Mouse (Mus musculus): ENCODE measurements around the gene Prnp. TPM values are rescaled to one million over a fixed set of nuclear protein-coding genes. Genes with fewer than 3 reads are reported as not detected.

Prnp gene
- total RNA-seq, 2 experiments from 2014 or later = 84.9 to 159 TPM

DNA sequence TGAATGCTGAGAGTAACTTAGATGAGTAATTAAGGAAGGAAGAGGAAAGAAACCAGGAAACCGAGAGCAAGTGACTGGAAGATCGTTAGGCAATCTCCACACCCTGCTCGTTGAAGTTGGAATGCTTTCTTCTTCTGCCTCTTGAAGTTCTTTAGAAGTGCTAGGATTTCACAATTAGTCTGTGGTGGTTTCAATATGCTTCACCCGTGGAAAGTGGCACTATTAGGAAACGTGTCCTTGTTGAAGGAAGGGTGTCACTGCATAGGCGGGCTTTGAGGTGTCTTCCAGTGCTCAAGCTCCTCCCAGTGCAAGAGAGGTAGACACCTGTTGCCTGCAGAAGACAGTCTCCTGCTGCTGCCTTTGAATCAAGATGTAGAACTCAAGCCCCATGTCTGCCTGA lies 4.0 kb upstream of the Prnp start:
- ATAC-seq (replicated peaks; ENCODE audit: low FRiP score, poor library complexity, severe bottlenecking) = no peak

DNA sequence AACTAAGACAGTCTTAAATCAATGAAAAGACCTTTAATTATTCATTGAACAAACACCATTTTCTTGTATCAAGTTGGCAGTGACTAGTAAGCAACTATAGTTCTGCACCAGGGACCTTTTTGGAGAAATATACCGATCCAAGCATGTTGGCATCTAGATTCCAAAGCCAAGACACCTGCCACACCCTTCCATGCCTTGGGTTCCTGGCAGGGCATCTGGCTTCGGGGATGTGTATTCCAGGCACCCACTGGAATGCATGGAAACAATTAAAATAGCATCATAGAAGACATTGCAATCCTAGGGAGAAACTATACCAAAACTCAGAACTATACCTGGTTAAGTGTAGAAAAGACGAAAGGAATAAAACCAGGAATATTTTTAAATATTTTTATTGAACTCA lies 3.5 kb upstream of the Prnp start:
- no peak for ATAC-seq (replicated peaks; ENCODE audit: low FRiP score, poor library complexity, severe bottlenecking)

DNA sequence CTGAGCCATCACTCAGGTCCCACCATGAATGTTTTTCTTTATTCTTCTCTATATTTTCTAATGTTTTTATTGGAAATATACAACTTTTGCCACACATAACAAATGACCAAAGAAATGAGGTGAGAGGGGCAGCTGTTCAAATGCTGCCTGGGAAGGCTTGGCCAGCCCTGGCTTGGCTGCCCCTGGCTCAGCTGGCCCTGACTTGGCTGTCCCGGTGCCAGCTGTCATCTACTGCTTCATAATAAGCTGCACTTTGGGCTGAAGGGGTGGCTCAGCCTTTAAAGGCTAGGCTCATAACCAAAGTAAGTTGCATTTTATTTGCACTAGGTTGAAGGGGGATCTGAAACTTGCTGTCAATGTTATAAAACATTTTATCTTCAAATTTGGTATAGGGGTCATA lies 2.9 kb upstream of the Prnp start:
- ATAC-seq (replicated peaks; ENCODE audit: low FRiP score, poor library complexity, severe bottlenecking) = no peak

DNA sequence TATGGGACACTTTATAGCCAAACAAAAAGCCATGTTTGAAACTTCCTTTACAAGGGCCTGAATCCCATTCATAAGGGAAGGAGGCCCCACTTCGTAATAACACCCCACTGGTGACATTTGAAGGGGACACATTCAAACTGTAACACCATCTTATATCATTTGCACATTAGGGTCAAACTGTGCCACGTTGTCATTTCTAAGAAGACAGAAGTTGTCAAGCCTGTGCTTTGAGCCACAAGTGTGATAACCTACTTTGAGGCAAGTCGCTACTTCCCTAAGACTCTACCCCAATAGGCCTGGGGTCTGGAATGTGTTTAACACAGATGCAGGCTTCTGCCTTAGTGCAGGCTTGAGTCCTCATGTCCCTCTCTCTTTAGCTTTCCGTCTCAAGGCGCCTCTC lies 2.4 kb upstream of the Prnp start:
- no peak for ATAC-seq (replicated peaks; ENCODE audit: low FRiP score, poor library complexity, severe bottlenecking)

DNA sequence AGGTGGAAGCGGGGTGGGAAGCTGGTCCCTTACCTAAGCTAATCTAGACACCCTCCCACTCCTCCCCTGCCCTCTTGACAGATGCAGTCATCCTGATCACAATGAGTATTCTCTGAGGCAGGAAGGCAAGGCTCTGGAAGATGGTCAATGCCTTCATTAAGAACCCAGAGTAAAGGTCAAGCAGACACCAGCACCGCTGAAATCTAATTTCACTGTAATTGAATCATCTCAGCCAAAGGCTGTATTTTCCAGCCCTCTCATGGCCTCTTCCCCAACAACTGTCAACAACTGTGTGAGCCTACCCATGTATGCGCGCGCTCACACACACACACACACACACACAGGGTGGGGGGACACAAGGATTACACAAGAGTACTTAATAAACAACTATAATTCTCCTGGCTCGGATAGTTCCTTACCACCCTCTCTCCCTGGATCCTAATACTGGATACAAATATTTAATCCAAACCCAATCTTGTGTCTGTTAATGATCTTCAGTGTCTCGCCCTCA lies 1.3 kb upstream of the Prnp start:
- ATAC-seq (replicated peaks; ENCODE audit: low FRiP score, poor library complexity, severe bottlenecking) = no peak

DNA sequence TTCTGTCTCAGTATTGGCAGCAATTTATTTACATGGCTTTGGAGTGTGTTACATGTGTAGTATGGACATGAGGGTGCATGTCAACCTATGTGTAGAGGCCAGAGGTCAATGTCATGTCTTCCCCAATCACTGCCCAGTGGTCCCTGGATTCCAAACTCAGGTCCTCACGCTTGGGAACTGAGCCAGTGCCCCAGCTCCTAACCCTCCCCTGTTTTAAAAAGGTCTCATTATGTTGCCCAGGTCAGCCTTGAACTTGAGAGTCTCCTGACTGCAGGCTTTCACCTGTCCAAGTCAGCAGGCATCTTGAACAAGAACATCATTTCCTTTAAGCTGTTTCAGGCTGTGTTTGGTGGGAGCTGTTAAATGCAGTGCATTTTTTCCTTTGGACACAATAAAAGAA lies 822 bp upstream of the Prnp start:
- no peak for ATAC-seq (replicated peaks; ENCODE audit: low FRiP score, poor library complexity, severe bottlenecking)

DNA sequence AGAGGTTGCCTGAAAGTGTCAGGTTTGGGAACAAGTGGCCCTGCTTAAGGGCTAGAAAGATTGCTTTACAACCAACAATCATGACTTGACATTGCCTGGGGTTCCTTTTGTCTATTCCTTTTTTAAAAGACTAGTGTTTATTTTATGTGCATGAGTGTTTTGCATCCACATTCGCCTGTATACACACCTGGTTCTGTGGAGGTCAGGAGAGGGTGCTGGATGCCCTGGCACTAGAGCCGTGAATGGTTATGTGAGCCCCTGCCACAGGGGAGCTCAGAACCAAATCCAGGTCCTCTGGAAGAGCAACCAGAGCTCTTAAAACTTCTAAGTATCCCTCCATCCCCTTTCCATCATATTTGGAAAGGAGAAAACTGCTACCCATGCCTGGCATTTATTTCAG lies 1.1 kb downstream of the Prnp start:
- no peak for ATAC-seq (replicated peaks; ENCODE audit: low FRiP score, poor library complexity, severe bottlenecking)

DNA sequence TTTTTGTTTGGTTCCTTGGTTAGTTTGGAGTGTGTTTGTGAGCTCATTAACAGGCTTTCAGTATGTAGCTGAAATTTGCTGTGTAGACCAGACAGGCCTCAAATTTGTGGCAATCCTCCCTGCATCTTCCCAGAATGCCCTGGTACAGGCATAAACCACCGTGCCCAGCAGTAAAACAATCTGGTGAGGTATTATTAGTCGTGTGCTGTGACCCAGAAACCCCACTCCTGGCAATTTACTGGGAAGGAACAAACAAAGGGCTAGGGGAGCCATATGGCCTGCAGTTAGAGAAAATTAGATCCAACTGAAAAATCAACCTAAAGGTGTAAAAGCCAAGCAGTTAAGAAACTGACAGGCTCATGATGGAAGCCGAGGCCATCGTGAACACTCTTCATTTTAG lies 1.6 kb downstream of the Prnp start:
- no peak for ATAC-seq (replicated peaks; ENCODE audit: low FRiP score, poor library complexity, severe bottlenecking)

DNA sequence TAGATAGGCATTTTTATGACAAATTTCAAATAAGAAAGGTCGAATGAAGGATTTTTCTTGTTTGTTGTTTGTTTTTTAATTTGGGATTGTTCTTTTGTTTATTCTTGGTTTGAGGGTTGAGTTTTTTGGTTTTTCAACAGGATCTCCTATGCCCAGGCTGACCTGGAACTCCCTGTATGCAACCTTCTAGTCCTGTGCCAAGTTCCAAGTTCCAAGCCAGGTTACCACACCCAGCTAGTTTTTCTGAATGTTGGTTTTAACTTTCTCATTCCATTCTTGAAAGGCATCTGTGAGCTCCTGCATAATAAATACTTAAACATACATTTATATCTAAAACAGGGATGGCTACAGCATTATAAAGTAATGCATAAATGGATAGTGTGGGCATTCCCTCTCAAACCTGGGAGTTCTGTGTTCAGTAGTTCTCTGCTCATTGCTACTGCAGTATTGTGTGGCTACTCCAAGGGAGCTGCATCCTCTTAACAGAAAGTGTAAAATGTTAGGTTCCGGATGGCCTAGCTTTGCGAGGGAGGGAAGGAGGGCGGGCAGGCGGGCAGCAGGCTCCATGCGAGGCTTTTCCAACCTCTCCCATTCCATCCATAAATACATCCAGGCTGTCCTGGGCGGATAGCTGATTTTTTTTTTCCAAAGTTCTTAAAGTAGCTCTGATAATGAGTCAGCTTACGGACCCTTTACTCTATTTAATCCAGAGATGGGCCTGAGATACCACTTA lies 3.0 kb downstream of the Prnp start:
- ATAC-seq (replicated peaks; ENCODE audit: low FRiP score, poor library complexity, severe bottlenecking) = no peak

DNA sequence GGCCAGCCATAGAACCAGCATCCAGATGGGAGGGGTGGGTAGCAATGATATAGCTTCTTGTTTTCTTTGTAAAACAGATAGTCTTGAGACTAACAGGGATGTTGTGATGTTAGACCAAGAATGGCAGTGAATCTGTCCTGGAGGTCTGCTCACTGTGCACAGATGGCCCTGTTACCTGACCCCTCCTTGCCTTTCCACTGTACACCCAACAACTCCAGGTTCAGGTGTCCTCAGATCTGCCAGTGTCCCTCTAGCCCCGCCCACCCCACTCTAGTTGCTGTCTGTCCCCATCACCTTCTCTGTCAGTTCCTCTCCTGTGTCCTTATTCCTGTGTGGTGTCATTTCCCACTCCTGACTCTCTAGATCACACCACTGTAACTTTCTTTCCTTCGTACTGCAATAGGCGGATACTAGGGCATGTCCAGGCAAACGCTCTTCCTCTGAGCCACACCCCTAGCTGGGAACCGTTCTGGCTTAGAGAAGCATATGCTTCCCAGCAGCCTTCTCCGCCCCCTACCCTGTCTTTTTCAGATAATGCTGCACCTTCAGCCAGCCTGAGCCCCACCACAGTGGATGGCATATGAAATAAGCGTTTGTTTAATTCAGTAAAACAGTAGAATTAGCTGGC lies 22.7 kb downstream of the Prnp start:
- no peak for ATAC-seq (replicated peaks; ENCODE audit: low FRiP score, poor library complexity, severe bottlenecking)

DNA sequence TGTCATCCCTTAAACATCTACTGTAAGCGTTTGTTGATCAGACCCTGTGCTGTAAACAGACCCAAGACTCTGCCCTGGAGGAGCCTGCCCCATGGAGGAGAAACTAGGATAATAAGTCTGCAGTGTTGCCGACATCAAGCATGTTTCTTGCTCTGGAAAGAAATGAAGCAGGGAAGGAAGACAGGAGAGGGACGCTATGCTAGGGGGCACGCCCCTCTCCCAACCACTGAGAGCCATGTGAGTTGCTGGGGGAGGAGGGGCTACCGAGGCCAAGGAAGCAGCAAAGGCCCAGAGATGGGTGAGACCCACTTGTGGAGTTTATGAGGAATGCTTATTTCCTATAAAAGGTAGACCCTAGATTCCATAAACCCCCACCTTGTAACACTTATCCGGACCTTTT lies 23.3 kb downstream of the Prnp start:
- no peak for ATAC-seq (replicated peaks; ENCODE audit: low FRiP score, poor library complexity, severe bottlenecking)

DNA sequence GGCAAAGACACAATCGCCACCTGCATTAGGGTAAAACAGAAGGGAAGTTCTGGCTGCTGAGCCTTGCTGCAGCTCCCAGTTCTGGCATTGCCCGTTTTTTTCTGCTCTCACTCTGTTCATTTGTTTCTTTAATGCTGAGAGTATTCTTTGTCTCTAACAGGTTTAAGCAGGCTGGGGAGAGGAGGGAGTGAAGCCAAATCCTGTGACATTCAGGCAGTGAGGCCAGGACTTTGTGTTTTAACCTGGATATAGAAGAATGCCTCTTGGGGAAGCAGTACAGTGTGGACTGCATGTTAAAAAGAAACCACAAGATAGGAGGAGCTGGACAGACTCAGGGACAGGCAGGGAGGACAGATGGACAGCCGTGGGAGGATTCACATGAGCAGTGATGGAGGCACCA lies 23.9 kb downstream of the Prnp start:
- no peak for ATAC-seq (replicated peaks; ENCODE audit: low FRiP score, poor library complexity, severe bottlenecking)

DNA sequence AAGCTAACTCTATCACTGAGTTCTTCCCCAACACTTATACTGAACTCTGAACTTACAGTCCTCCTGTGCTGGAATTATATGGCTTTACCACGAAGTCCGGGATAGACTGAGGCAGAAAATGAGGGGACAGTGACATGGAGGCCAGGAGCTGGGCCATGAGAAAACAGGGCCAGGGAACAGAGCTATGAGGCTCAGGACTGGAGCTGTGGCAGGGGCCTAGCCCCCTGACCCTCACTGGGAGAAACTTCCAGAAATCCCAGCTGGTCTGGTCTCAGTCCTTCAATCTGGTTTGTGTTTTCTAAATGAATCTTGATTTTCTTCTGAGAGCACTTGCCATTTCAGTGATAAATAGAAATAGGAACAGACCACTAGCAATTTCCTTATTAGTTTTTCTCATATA lies 24.5 kb downstream of the Prnp start:
- no peak for ATAC-seq (replicated peaks; ENCODE audit: low FRiP score, poor library complexity, severe bottlenecking)

DNA sequence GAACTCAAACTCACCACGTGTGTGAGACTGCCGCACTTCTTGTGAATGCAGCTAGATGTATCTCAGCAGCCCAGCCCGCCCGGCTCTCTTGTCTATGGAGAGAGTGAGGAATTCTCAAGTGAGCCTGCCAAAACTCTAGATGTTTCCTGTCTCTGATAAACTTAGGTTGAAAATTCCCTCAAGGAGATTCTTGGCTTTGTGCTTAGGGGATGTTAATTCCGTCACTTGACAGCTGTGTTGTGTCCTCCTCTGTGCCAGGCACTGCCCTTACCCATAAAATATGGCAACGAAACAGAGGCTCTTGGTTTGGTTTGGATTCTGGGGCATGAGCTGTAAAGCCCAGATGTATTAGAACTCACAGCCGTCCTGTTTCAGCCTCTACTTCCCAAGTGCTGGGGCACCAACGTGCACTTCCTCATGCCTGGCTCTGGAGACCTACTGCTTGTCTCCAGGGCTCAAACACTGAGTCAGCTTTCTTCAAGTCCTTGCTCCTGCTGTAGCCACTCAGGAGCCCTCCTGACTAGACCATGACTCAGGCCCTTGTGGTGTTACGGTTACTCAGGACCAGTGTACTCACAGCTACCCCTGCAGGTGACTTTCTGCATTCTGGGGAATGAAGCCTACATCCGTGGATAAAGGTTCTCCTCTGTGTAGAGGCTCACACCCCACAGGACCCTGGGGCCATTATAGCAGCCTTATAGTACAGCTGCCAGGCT lies 25.8 kb downstream of the Prnp start:
- peak; percentile 75 for ATAC-seq (replicated peaks; ENCODE audit: low FRiP score, poor library complexity, severe bottlenecking)

DNA sequence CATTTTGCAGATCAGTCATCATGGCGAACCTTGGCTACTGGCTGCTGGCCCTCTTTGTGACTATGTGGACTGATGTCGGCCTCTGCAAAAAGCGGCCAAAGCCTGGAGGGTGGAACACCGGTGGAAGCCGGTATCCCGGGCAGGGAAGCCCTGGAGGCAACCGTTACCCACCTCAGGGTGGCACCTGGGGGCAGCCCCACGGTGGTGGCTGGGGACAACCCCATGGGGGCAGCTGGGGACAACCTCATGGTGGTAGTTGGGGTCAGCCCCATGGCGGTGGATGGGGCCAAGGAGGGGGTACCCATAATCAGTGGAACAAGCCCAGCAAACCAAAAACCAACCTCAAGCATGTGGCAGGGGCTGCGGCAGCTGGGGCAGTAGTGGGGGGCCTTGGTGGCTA lies 26.7 kb downstream of the Prnp start:
- no peak for ATAC-seq (replicated peaks; ENCODE audit: low FRiP score, poor library complexity, severe bottlenecking)

DNA sequence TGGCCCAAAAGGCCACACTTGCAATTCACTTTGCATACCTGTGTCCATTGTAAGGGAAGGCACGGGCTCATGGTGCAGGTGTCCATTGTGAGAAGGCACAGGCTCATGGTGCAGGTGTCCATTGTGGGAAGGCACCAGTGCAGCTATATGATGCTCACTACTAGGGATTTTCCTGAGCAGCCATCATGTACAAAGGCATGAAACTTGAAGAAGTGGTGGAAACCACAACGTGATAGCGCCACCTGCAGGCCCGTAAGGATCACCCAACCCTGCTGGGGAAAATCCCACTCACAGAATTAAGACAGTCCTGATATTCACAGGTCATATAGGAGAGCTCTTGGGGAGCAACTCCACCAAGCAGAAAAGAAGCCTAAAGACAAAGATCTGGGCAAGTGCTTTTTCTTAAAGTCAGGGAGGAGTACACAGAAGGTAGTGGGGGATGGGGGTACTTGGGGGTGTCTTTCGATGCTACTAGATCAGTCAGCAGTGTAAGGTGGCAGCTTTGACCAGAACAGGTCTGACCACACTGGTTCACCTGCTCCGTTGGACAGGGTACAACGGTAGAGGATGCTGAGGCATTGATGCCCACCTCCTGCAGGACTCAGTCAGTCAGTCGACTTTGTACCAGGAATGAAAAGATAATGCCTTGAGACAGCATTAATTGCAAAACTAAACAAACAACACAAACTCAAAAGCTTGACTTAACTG lies 29.8 kb downstream of the Prnp start:
- ATAC-seq (replicated peaks; ENCODE audit: low FRiP score, poor library complexity, severe bottlenecking) = peak; percentile 60

DNA sequence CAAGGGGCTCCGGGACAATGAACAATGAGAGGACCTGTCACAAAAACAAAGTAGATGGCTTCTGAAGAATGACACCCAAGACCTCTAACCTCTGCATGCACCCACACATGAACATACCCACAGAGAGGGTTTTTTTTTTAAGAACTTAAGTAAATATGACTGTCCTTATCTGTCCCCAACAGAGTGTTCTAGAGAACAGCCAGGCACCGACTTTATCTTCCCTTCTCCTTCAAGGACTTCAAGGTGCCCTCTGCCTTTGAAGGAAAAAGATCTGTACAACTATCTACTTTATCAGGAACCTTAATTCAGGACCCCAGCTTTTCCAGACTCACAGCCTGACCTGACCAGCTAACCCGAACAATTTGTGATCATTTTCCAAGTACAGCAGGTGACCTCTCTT lies 30.8 kb downstream of the Prnp start:
- peak; percentile 78 for ATAC-seq (replicated peaks; ENCODE audit: low FRiP score, poor library complexity, severe bottlenecking)

DNA sequence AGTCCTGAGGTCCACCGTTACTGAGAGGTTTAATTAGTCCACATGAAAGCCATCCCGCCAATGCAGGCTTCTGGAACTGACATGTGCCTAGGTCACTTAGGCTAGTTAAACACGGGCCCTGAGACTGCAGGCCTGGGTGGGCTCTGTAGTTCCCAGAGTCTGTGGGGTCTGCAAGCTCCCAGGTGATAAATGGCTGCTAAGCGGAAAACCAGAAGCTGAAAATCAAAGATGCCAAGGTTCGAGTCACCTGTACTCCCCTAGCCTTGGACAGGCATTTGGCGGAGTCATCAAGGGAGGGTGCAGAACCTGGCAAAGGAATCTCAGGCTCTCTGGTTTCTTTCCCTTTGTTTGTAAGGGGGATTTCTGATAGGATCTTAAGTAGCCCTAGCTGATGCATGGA lies 31.8 kb downstream of the Prnp start:
- ATAC-seq (replicated peaks; ENCODE audit: low FRiP score, poor library complexity, severe bottlenecking) = no peak

DNA sequence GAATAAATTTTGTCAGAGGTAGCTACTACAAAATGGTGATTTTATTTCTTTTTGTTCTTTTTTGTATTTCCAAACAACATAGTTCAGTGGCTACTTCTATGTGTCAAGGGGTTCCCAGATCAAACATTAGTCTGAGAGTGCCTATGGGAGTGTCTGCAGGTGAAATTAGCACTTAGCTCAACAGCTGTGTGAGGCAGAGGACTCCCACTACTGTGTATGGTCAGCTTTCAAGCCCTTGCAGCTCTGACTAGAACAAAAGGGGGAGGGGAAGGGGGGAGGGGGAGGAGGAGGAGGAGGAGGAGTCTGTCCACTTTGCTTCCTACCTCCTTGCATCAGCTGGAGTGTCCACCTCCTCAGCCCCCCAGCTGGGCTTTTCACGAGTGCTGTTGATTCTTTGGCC lies 34.6 kb downstream of the Prnp start:
- ATAC-seq (replicated peaks; ENCODE audit: low FRiP score, poor library complexity, severe bottlenecking) = no peak

DNA sequence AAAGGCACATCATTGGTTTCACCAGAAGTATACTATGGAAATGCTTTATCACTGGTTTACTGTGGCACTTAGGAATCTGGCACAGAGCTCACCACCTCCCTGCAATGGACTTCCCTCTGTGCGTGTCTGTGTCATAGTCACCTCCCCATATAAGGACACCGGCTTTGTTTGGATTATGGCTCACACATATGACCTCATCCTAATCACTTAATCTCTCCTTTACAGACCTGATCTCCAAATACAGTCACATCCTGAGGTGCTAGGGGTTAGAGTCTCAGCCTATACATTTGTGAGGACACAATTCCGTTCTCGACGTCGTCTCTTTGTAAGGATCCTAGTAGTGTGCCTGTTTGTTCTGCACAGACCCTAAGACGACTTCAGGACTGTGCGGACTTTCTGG lies 35.5 kb downstream of the Prnp start:
- ATAC-seq (replicated peaks; ENCODE audit: low FRiP score, poor library complexity, severe bottlenecking) = no peak

DNA sequence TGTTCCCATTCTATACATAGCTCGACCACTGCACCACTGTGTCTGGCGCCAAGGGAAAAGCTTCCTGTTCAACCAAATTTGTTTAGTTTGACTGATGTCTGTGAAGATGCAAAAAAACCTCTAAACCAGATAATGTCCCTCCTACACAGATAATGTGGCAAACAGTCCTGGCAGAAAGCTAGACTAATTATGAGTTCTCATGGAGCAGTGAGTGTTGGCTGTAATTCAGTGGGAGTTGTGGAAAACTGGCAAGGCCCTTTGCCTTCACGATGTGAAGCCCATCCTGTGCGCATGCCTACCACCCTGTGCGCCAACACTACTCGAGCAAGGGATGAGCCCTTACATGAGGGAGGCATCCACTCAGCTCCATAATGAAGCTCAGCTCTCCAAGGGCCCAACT lies 36.0 kb downstream of the Prnp start:
- no peak for ATAC-seq (replicated peaks; ENCODE audit: low FRiP score, poor library complexity, severe bottlenecking)
